Mouse (Mus musculus): ENCODE measurements at regions not wholly inside any gene's neighbourhood (a gene's known extent, or its start where the extent isn't known, plus 50 kb on each side); places are given as distances from the start of the nearest gene placed in this dataset.

DNA sequence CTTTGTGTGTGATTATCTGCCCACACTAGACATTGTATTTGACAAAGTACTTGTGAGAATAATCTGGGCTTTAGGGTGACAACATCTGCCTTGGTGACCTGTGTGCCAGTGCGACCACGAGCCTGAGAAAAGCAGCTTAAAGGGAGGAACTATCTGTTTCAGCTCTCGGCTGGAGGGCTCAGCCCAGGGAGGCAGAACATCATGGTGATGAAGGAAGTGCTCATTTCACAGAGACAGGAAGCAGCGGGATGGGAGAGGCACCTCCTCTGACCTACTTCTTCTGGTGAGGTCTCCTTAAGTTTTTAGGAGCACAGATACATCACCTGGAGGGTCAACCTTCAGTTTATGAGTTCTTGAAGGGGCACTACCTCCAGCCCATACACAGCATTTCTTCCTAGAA is 89.8 kb downstream of the Kif26a start:
- DNase-seq (ENCODE audit: extremely low read depth, insufficient read length, low spot score), result no peak

DNA sequence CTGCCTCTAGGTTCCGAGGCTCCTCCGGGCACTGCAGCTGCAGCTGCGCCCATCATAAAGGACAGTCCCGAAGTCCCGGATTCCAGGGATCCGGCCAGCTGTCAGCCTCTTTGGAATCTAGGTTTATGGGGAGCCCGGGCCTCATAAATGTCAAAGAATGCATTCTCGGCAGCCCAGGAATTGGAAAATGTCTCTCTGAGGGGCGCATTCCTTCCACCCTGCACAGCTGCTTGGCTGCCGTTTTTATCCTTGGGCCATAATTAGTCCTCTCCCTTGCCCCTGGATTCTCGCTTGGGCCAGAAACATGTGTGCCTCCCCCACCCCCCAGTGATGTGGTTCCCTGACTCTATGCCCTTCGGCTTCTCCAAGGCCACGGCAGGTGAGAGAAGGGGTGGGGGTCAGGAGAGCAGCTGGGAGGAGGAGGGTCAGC is 91.1 kb downstream of the Kif26a start:
- no peak for DNase-seq (ENCODE audit: extremely low read depth, insufficient read length, low spot score)

DNA sequence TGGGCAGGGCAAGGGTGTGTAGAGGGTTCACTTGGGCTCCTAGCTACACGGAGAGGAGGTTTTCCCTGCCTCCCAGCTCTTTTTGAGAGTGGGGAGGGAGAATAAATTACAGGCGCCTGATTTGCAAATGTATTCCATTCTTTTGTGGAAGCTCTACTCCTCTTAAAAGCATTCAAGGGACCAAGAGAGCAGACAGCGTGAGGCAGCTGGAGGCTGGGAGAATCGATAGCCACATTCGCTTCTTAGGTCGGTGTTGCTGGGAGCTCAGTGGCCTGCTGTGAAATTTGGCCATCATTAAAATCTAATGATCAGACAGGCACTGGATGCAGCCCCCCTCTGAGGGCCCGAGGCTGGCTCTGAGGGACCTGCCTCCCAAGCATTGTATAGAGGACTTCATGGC is 92.8 kb downstream of the Kif26a start:
- DNase-seq (ENCODE audit: extremely low read depth, insufficient read length, low spot score), result no peak

DNA sequence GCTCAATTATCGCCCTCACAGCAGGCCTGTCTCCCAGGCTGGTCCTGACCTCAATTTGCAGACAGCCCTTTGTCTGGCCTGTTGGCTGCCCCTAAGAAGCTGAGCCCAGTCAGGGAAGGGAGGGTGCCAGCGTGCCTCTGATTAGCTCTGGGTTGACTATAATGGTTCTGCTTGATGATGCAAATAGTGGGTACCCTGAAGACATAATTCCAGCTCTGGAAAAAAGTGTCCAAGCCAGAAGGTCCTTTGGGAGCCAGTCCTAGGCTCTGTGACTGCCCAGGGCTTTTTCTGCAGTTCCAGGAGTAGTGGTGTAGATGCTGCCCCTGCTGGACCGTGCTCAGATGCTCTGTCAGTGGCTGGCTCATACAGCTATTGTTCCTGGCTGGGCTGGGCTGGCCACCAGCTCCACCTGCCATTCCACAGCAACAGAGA is 95.7 kb downstream of the Kif26a start:
- no peak for DNase-seq (ENCODE audit: extremely low read depth, insufficient read length, low spot score)

DNA sequence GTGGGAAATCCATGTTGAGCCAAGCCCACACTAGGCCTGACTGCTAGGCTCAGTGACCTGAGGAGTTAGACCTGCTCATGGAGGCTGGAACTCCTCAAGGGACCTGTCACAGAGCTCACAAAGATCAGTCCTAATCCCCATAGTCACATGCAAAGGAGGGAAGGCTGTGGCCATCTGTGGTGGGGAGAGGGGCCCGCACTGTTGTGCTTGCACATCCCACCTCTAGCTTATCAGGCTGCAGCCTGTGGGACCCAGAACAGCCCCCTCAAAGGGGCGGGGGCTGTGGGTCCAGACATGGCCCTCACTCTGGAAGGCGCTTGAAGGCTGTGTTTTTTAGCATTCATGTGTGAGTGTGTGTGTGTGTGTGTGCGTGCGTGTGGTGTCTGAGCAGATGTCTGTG is 97.2 kb downstream of the Kif26a start:
- no peak for DNase-seq (ENCODE audit: extremely low read depth, insufficient read length, low spot score)

DNA sequence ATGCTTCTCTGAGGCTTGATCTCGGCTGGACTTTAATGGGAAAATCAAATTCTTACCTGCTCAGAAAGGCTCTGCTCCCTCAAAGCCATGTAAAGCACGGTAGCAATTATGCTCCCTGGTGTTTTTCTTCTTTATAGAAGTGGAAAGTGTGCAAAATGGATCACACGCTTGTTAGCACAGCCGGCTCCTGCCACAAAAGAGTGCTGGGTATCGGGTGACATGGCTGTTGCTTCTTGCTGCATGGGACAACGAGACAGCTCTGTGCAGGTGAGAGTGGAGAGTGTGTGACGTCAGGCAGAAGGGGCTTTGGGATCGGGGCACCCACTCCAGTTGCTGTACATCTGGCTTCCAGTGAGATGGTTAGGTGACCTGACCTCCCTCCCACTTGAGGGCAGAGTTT is 104.9 kb downstream of the Kif26a start:
- no peak for DNase-seq (ENCODE audit: extremely low read depth, insufficient read length, low spot score)

DNA sequence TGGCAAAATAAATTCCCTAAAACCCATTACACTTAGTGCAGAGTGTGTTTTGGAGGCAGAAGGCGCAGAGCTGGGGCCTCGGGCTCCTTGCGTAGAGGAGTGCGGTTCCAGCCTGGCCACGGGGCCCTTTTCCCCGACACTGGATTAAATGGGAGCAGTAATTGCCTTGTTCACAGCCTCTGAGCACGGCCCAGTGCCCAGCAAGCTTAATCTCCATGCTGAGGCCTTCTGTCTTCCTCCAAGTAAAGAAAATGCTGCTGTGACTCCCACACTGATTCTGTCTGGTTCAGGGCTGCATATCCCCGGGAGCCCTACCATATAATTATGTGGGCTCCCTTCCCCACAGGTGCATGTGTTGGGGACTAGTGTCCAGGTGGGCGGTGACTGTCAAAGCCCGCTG is 107.5 kb downstream of the Kif26a start:
- DNase-seq (ENCODE audit: extremely low read depth, insufficient read length, low spot score), result no peak

DNA sequence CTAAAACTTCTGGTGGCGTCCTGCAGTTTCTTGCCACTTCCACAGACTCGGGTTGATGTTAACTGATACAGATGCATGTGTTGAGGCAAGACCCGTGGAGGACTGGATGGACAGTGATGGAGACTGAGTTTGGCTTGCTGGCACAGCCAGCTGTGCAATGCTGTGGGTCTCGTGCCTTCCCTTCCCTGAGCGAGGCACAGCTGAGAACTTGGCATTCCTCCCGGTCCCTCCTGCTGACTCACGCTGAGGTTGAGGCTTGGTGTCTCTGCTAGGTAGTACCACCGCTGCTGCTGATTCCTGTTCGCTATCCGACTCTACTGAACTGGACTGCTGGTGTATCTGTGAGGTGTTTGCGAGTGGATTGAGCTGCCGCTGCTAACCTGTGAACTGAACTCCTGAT is 109.2 kb downstream of the Kif26a start:
- peak; percentile 41 for DNase-seq (ENCODE audit: extremely low read depth, insufficient read length, low spot score)

DNA sequence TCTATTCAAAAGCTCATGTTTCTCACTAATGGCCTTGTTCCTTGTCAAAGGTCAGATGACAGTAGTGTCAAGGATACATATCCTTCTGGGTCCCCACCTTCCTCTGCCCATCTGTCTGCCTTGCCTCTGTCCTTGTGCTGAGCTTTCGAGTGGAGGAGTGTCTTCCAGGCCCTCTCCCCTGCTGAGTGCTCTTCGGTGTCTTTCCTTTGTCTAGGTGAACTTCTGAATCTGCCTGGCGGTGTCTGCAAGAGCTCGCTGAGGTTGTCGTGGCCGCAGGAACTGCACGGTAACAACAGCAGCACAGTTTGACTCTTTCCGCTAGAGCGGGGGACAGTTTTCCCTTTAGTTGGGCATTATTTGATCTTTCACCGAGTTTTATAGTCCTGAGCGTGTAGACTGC is 111.7 kb downstream of the Kif26a start:
- no peak for DNase-seq (ENCODE audit: extremely low read depth, insufficient read length, low spot score)

DNA sequence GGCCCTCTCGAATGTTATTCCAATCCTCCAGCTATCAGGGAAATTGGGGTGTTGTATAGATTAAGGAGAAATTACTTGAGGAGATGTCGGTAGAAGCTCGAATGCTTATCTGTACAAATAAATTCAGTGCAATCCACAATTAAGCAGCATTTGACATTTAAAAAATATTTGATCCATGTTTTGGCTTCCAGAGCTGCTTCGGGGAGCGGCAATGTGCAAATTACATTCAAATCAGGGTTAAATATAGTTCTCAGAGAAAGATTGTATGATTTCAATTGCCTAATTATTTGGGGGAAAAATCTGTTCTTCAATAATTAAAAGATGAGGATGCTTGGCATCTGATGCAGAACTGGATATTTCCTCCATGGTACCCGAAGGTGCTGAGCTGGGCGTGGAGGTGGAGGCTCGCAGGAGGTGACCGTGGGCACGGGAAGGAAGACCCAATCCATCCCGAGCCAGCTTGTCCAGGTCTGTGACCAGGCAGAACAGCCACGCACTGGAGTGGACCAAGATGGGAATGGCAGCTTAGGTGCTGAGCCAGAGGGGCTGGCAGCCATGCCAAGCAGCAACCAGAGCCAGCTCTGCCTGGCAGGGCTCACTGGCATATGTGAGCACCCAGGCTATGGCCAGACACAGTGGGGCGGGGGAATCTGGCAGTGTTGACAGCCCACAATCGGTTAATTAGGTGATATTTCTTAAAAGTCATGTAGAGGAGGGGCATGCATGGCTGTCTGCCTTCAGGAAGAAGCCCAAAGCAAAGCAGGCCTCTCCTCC is 117.5 kb downstream of the Kif26a start:
- no peak for DNase-seq (ENCODE audit: extremely low read depth, insufficient read length, low spot score)

DNA sequence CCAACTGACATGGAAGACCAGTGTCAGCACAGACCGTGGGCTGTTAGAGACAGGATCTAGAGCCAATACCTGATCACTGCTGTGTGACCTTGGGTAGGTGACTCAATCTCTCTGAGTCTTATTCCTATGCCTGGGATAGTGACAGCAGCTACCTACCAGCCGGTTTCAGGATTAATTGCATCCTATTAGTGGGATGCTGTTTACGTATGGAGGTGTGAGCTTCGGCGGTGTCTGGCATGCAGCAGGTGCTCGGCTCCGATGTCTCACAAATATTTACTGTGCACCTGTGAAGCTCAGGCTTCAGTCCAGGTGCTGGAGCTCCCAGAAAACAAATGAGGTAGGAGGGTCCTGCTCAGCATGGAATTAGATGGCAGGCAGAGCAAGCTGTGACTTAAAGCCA is 118.2 kb downstream of the Kif26a start:
- DNase-seq (ENCODE audit: extremely low read depth, insufficient read length, low spot score), result no peak

DNA sequence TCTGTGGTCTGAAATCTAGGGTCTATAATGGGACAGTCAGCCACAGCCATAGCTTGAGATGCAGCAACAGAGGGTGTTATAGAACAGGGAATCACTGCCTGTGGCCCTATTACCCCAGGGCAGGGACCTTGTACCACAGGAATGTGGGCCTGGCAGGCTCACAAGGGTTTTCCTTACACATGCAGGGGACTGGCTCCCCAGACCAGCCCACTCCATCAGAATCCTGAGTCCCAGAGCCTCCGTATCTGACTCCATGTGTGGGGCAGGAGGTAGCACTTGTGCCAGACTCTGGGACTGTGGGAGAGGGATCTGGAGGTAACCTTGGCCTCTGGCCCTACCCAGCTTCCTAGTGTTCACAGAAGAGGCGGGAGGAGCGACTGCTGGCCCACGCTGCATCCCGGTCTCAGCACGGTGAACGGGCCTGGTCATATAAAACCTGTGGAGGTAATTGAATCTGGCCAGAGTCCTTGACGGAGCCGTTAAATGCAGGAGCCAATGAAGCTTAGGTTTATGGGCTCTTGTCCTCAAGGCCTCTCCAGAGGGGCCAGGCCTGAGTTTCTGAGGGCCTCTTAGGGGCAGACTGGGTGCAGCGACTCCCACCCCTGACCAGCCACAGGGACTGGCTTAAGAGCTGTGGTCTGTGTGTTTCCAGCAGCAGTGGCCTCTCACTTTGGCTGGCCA is 119.4 kb downstream of the Kif26a start:
- no peak for DNase-seq (ENCODE audit: extremely low read depth, insufficient read length, low spot score)

DNA sequence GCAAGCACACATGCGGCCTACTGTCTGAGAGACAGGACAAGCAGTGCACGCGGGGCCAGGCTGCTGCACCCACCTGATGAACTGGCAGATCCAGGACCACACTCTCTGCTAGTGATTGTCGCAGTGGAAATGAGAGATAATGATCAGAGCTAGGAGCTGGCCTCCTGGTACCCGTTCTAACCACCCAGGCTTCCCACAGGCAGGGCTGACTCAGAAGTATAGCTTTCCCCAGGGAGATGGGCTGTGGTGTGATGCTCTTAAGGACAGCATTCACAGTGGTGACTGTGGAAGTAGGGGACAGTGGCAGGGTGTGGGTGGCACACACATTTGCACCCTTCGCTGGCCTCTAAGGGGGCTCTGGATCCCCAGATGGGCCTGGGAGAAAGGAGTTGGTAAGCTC is 128.0 kb downstream of the Kif26a start:
- DNase-seq (ENCODE audit: extremely low read depth, insufficient read length, low spot score), result peak; percentile 27

DNA sequence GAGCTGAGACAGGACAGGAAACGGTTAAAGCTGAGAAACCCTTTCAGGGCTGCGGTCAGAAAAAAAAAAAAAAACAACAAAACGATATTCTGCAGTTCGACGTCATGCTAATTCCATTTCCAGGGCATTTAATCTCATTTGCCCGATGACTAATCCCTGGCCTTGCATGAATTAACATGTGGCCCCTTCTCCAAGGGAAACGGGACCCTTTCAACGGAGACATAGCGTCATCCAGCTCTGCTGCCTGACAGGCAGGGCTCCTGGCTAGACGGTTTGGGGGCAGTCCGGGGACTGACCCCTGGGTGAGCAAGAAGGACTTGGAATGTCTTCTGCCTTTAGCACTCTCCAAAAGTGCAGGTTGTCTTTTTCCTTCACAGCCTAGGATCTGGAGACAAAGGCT is 128.7 kb downstream of the Kif26a start:
- DNase-seq (ENCODE audit: extremely low read depth, insufficient read length, low spot score), result no peak

DNA sequence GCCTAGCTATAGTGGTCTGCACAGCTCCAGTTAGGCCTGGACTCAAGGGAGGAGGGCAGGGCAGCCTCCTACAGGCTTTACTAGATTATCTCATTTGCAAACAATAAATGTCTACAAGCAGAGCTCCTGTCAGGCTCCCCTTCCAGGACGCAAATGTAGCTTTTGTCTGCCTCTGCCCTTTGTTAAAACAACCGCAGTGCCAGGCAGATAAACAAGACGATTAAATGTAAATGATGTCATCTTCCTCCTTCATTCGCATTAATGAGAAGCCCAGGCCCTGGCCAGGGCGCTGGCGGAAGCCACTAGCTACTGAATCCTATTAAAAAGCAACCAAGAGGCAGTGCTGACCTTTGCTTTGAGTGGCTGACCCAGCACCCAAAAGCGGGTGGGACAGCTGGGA is 130.6 kb downstream of the Kif26a start:
- DNase-seq (ENCODE audit: extremely low read depth, insufficient read length, low spot score), result no peak

DNA sequence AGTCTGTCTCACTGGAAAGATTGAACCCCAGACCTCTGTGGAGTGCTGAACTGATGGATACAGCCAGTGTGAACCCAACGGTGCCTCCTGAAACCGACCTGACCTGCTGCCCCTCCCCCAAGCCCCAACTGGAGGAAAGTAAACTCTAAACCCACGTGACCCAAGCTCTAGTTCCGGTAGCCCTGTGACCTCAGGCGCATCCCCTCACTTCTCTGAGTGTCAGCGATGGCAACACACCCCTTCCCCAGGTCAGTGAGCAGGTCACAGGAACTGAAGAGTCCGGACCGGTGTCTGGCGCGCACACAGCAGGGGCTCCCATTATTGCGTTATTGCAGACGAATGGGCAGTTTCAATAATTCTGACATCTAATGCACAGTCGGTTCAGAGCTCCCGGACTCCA is 131.5 kb downstream of the Kif26a start:
- no peak for DNase-seq (ENCODE audit: extremely low read depth, insufficient read length, low spot score)

DNA sequence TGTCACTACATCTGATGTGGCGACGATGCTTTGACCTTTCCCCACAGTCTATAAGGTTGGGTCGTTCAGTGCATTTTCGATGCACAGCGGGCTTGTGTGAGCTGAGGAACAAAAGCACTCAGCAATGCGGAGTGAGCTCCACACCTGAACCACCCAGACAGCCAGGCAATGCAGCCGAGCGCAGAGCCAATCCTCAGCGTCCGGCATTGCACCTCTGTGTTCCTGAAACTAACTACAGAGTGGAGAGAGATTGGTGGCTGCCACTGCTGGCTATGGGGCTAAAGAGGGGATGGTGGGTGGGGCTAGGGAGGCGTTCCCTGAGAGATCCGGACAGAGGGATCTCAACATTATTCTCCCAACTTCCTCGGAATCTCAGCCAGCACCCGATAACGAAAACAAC is 139.1 kb downstream of the Kif26a start:
- no peak for DNase-seq (ENCODE audit: extremely low read depth, insufficient read length, low spot score)

DNA sequence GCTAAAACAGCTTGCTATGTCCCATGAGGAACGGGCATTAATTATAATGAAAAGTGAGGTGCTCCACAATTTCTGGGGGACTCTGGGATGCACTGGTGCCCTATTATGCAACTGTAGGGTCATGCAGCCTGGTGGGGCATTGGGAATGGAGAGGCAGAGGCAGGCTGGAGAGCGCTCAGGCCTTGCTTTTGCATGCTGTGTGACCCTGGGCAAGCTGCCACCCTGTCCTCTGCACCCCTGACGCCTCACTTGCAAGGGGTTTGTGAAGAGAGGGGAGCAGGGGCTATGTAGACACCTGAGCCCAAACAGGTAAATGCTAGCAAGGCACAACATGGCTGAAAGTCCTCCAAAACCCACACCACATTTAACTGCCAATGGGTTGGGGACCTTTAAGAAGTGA is 142.8 kb downstream of the Kif26a start:
- no peak for DNase-seq (ENCODE audit: extremely low read depth, insufficient read length, low spot score)

DNA sequence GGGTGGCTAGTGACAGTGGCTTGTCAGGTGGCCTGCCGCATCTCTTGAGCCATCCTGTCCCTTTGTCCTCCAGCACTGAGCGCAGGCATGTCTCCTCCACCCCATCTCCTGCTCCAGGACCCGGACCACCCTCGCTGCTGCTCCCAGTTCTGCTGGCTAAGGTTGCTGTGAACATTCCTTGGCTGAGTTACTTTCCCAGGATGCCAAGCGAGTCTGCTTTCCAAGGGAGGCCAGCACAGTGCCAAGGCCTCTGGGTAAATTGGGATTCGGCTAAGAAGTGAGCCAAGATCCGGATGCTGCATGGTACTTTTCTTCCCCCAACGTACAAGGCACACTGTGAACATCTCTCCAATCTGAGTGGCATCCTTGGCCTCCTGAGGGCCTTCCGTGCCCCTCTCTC is 144.3 kb downstream of the Kif26a start:
- DNase-seq (ENCODE audit: extremely low read depth, insufficient read length, low spot score), result no peak

DNA sequence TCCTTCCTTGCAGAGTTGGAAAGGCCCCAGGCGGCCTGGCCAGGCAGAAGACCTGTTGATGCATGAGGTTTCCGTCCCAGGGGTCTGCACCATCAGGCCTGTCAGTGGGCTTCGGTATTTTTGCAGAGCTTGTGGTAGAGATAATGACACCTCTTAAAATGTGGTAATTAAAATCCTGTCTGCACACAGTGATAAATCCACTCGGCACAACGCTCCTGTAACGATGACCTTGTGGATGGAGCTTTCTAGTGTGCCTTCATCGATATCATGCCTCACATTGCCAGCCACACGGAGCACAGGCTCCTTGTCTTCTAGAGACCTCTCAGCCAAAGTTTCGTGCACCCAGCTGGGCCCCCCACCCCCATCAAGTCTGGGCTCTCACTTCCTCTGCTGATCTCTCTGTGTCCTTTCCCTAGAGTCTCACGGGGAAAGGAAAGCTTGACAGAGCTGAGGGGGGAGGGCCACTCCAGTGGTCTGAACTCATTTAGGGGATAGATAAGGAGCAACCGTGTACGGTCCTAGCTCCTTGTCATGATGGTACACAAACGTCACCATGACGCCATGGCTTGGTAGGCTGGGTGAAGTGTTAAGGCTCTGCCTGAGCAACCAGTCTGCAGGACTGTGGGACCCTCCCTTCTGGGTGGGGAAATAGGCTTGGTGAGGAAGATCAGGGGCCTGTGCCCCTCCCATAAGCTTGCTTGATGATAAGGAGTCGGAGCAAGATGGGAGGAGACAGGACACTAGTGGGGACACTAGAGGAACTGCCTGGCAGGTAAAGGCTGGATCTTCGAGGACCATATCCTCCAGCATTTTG is 145.9 kb downstream of the Kif26a start:
- DNase-seq (ENCODE audit: extremely low read depth, insufficient read length, low spot score), result no peak

DNA sequence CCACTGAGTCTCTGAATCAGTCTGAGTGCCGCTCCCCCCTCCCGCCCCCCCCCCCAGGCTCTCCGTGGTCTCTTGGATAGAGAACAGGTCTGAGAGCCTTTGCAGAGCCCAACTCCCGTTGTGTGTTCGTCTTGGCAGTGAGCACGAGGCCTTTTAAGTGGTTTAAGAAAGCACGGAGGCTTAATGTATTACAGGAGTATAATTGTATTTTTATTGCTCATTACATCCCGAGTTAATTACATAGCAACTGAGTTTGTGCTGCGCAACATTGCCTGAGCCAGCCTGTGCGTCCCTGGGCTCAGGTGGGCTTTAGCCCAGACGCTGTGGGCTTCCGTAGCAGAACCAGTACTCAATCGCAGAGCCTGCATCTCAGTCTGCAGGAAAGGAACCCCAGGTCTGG is 147.1 kb downstream of the Kif26a start:
- DNase-seq (ENCODE audit: extremely low read depth, insufficient read length, low spot score), result no peak

Data from 3134 (cell line).